Mouse (Mus musculus) natural killer cell, adult 2 months (primary cell): Measurements from ENCODE around the gene Prm1.

ENCODE experiments used
- DNase-seq, 2 experiments: peaks; one replicate each; pipeline ENCODE4 v3.0.0; 2022; ENCODE audit warnings: low spot score in 2 of 2

Gene Prm1

DNA sequence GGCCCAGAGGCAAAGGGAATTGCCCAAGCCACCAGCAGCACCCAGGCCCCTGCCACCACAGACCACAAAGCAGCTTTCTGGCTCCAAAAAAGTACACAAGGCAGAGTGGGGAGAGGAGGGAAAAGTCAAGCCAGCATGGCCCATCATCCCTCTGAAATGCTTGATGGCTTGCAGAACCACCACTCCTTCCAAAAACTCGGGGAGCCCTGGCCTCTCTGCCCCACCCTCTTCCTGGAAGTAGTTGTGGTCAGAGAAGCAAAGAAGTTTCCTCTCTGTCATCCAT is 22.5 kb downstream of the Prm1 start:
- DNase-seq, result peak; percentile 52 to 64

DNA sequence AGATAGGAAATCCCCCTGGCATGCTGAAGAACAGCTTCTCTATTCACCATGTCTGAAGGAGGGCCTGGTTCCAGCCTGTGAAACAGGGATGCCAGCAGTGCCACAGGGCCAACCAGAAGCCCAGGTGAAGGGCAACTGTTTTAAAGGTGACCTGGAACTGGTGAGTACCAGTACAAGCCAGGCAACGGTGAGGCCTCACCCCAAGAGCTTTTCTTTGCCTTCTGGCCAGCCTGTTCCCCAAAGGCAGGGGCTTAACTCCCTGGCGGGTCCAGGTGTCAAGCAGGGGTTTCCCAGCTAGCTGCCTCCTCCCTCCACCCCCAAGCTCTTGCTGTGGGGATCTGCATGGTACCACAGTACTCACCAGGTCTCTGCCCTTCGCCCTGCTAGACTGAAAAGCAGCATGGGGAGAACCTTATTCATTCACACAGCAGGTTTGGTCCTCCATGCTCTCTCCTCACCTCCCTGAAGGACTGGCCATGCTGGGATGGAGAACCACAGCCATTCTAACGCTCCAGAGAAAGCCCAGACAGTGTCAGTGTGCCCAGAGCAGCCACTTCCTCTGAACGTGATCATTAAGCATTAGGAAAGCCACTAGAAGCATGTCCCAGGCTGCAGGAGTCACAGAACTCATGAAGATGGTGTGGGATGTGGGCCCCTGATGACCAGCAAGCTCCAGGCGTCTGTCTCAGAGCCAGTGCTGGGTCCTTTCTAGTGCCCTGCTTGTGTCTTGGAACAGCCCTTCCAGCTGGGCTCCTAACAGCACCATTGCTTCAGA is 23.1 kb downstream of the Prm1 start:
- peak; percentile 34 to 50 for DNase-seq

DNA sequence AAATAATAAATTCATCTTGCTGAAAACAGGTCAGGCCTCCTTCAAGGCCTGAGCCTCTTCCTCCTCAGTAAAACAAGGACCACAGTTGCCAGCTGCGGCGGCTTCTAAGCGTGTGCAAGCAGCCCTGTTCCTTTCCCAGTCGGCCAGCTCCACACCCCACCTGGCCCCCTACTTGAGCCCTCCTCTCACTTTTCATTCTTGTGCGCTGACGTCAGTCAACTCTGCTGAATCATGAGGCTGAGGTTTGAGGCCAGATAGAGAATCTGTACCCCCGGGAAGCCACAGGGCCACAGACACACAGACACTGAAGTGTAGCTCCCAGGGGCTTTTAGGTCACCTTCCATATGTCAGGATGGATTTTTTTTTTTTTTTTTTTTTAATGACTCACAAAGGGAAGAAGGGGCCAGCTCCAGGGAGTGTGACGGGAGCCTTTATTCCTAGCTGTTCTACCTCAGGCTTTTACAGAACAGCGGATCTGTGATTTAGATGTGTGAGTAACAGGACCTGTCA is 23.7 kb downstream of the Prm1 start:
- DNase-seq, result peak; percentile 43 to 53

DNA sequence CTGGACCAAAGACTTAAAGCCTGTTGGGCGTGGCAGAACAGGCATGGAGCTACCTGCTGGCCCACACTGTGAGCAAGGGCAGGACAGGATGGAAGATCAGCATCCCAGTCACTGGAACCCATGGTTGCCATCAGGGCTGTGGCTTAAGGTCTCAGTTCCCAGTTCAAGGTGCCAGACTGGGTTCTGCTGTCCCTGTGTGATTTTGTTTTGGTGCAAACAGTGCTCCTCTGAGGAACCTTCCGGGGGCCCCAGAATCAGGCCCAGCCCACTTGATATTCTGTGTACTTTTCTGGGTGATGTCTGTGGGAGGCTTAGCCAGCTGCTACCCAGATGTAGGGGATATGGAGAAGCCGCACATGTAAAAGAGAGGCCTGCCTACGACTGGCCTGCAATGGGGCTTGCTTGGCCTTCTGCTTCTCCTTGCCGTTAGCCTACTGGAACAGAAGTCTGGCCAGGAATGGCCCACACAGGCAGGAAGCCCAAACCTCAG is 25.0 kb downstream of the Prm1 start:
- DNase-seq, result no peak

DNA sequence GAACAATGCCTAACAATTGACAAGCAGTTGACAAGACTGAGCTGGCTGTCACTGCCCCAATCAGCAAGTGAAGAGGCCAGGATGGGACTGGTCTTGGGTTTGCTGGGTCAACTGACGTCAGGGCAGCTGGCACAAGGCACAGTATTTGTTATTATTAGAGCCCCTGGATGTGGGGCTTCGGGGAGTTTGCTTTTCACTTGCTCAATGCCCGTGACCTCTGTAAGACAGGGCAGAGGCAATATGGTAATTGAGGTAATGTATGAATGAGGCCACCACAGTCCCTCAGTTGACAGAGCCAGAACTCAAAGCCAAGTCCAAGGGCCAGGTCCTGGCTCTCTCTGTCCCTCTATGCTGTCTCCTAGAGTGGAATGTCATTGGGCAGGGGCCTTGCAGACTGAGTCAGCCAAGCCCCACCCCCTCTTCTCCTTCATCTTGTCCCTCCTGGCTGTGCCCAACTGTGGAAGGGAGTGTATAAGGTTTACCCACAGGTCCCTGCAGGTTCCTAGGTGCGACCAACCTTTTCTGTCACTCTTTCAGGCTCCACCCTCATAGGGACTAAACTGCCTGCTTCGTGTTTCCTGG is 28.0 kb downstream of the Prm1 start:
- no peak for DNase-seq

DNA sequence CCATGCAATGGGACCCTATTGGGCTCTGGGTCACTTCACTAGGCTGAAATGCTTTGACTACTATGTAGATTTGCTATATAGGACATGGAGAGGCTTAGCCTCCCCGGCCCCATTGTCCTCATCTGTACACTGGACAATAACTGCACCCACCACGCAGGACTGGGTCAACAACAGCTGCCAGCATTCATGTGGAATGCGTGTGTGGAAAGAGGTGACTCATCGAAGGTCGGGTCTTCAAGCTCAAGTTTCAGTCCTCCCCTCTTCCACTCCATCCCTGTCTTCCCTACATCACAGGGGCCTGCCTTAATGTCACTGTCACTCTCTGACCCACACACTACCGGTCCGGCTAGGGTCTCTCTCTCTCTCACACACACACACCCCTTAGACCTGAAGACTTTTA is 29.3 kb downstream of the Prm1 start:
- no peak for DNase-seq

DNA sequence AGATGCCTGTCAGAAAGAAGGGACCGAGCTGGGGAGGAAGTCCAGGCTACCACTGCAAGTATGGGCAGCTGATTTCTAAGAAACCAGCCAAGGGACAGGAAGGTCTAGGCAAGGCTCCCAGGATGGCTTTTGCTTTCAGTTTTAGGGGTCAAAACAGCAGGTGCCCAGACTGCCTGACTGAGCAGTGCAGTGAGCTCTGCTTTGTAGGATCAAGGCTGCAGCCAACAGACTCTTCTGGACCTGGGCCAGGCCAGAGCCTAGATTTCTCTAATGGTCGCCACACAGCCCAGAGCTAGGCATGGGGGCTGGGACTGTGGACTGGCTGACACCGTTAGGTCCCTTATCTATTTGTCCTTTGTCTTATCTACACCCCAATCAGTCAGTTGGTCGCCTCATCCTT is 30.9 kb downstream of the Prm1 start:
- peak; percentile 28 to 50 for DNase-seq

DNA sequence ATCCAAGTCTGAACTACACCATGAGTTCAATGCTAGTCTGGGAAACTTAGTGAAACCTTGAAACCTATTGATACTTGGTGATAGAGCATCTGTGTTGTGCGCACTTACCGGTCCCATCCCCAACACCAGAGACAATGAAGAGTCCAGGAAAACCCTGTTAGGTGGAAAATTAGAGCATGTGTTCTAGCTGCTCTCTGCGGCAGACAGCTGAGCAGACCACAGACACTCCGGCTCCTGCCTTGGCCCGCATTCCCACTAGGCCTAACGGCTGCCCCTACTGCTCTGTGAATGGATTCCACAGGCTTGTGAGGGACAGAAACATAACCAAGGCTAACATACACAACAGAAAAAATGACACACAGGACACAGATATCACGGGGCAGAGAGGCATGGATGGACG is 32.1 kb downstream of the Prm1 start:
- DNase-seq, result no peak

DNA sequence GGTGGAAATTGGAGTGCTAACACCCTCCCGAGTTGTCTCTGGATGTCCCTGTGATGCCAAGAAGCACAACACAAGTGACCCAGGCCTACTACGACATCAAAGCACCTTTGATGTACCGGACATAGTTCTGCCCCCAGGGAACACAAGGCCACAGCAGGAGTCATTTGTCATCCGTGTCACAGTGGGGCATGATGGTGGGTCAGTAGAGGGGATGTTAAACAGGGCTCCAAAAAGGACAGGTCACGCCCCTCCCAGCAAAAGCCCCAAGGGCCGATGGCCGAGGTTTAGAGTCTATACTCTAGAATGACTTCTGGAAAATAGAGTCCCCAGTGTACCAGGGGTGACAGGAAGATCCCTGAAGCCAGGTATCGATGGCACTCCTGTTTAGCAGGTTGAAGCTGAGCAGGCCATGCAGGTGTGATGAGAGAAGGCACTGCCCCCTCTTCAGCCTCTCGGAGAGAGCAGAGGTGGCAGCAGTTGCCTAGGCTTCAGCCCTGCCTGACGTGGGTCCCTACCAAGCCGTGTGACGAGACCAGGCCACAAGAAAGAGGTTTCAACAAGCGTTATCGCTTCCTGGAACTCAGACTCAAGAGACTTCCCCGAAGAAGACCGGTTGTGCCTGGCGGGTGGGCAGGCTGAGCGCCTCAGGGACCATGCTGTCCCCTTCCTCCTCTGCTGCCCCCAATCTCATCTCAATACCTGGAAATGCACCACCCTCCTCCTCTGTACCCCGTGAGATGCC is 33.7 kb downstream of the Prm1 start:
- peak; percentile 78 to 84 for DNase-seq

DNA sequence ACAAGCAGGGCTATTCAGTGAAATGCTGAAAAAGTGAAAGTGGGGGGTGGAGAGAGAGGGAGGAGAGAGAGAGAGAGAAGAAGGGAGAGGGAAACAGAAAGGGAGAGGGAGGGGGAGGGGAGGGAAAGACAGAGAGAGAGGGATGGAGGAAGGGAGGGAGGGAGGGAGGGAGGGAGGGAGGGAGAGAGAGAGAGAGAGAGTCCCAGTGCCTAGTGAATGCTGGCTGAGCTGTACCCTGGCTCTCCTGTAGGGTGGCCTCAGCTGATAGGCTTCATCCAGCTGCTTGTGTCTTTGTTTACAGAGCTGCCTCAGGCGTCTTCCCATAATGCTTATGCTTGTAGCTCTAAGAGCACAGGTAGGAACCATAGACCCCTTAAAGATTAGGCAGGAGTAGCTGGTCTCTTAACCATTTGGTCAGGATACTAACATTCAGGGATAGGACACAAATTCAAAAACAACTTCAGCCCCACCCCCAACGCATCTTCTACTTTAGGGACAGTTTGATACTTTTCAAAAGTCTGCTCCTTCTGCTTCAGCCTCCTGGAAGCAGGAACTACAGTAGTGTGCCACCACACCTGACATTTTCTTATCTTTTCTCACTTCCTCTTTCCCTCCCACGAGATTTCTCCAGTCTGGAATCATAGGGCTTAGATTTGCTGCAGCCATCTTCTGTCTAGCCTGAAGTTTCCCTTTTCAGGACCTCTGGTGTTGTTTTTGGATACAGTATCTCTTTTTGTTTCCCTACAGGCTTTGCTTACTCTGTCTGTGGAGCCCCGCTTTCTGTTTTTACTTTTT is 34.9 kb downstream of the Prm1 start:
- DNase-seq, result no peak

DNA sequence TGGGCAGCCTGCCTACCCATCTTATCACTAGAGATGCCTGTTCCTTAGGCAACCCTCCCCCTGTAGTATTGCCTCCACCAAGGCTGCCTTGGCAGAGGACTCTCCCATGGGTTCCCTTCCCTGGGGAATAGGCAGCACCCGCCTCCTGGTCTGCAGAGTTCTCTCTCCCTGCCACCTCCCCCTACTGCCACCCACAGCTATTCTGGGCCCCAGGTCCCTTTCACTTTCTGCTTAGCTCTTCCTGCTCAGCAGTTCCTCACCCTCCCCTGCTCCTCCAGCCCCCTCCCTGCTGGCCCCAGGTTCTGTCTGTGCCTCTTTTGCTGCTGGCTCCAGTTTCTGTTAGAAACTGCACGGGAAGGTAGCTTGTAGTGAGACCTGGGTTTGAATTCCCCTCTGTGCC is 36.0 kb downstream of the Prm1 start:
- peak; percentile 35 to 37 for DNase-seq

DNA sequence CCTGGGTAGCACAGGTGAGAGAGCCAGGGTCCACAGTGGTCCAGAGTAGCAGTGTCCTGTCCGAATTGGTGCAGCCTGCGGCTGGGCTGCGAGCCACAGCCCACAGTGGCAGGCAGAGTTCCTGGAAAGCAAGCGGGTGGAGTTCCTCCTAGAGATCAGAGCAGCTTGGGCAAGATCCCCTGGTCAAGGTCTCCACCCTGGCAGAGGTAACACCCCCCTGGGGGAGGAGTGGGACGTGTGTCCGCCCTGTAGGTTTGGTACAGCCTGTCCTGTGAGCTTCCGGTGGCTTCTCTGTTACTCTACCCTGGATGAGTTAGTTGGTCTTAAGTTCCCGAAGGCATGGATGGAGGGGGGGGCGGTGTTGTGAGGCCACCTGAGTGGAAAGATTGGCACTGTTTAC is 36.8 kb downstream of the Prm1 start:
- peak; percentile 47 to 58 for DNase-seq

DNA sequence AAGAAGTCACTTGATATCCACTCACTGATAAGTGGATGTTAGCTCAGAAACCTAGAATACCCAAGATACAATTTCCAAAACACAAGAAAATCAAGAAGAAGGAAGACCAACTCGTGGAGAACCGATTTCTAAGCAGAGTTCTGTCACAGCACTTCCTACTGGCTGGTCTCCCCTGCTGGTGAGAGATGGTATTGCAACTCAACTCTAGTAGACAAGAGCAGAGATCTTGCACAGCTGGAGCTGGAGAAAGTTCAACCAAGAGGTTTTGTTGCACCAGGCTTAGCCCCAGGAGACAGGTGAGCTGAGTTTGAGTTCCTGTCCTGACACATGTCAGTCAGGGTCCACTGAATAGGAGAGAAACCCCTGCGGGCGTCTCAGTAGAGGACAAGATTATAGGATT is 38.5 kb downstream of the Prm1 start:
- DNase-seq, result peak; percentile 69 to 79

DNA sequence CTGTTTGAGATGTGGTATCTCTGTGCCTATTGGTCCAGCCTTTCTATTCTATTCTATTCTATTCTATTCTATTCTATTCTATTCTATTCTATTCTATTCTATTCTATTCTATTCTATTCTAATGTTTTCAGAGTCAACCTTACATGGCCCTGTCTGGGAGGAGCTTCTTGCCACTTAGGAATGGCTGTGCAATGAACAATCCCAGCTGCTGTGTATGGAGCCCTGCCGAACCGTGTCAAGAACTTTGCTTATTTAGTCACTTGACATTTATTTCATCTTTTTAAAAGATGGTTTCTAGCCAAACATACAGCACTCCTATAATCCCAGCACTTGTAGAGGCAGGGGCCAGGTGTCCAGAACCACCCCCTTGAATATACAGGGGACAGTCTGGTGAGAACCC is 41.3 kb downstream of the Prm1 start:
- DNase-seq, result no peak

DNA sequence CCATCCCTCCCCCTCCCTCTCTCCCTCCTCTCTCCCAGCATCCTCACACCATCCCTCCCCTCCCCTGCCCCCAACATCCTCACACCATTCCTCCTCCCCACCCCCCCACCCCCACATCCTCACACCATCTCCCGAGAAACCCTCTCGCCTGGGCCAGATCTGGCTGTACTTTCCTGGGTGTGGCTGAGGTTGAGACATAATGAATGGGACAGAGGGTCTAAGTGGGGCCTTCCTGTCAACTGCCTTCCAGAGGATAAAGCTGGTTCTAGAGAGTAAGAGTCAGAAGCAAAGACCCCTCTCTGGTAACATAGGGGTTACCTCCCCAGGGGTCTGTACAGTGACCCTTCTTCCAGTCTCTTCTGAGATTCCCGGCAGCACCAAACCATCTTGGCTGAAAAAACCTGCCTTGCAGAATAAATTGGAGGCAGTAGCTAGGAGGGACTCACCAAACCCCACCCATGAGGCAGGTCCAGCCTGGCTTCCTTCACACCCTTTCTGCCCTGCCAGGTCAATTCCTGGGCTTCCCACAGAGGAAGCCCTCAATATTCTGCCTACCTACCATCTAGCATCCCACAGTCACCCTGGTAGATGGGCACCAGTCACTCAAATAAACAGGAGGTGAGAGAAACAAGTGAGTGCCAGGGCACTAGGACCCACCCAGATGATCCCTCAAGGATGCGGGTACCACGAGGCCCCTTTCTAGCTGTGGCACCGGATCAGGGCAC is 41.9 kb downstream of the Prm1 start:
- no peak for DNase-seq

DNA sequence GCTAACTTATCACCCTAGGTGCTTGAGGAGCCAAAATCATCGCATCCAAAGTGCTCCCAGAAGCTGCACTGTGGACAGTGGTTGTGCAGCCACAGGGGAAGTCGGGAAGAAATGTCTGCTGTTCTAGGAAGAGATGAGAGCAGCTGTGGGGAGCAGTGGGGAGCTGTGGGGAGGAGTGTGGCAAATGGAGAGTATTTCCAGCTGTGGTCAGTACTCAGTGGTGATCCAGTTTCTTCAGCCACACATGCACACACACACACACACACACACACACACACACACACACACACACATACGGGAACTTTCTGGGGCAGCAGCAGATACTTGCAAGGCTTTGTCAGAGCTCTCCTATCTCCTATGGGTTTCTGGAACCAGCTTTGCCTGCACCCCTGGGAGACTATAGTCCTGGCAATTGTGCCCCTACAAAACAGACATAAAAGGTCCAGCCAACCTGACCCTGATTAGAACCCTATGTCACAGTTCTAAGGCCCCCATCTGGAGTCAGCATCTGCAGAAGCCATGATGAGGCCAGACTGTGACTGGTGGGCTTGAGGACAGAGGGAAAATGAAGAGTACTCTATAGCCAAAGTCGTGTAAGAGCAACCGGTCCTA is 43.0 kb downstream of the Prm1 start:
- DNase-seq, result no peak

DNA sequence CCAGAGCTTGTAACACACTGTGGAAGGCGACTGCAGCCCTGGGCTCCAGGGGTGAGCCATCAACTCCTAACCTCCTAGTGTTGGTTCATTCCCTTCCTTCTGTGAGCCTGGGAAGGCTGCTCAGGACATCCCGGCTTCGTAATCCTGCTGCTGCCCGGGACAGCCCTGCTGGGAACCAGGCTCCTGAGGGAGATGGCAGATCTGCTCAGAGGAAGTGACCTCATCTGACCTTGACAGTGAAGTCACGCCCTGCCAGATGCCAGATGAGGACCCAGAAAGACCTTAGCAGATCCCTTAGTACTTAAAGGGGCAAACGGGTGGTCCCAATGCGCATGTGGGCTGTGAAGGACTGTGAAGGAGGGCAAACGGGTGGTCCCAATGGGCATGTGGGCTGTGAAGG is 44.5 kb downstream of the Prm1 start:
- DNase-seq, result no peak

DNA sequence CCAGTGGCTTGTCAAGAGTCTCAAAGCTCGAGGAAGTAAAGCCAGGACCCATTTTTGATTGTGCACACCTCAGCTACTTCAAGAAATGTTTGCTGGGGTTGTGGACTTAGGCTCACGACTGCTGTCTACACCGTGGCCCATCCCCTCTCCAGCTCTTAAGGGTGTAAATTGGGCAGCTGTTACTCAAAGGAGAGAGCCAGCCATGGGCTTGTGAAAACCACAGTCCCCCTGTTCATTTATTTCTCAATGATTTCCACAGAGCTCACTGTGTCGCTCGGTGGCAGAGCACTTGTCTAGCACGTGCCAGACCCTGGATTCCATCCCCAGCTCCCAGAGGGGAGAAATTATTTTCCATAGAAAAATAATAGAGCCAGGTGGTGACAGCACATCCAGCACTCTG is 49.5 kb downstream of the Prm1 start:
- no peak for DNase-seq

DNA sequence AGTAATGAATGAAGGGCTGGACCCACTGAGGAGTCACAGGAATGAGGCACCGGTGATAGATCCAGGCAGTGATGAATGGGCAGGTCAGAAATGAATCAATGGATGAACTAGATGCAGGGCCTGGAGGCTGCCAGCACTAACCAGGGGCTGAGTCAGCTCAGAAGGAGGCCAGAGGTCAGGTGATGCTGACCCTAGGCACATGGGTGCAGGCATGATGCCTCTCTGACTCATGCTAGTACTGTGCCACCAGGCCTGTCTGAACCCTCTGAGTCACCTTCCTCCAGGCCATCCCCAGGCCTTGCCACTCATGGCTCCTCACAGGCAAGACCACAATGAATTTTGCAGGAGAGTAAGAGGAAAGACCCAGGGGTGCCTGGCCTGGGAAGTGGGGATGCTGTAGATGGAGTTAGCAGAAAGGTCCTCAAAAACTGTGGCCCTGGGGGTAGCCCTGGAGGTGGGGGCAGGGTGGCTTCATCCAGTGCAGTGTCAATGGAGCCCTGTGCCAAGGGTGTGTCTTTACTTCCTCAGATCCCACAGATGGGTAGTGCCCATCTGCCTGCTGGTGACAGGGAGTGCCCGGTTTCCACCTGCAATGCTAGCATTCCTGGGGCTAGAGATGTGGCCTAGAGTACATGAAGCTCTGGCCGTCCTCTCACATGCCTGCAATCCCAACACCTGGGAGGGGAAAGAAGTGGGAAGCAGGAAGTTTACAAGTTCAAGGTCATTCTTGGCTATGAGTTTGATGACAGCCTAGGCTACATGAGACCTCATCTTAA is 50.9 kb downstream of the Prm1 start:
- DNase-seq, result peak in 1 of 2 experiments; percentile 12

DNA sequence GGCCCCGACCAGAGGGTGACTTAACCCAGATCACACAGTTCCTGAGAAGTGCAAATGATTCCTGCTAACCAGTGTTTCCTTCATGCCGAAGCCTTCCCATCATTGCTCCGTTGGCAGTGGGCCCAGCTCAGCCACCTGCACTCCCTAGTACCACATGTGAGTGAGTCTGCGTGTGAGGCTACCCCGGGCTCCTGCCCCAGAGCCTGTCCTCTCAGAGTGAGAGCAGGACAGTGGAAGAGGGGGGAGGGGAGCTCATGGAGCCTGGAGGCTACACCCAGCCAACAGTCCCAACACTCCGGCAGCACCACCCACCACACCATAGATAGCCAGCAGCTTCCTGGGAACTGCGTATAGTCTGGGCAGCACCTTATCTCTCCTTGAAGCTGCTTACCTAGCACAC is 55.8 kb downstream of the Prm1 start:
- no peak for DNase-seq
